Mouse (Mus musculus): Measurements from ENCODE around the gene Apmap. TPM values are rescaled to one million over a fixed set of nuclear protein-coding genes. Genes with fewer than 3 reads are reported as not detected.

The Apmap gene
- total RNA-seq (2023) = 10 to 100 TPM; 30.8 to 36.6 TPM

DNA sequence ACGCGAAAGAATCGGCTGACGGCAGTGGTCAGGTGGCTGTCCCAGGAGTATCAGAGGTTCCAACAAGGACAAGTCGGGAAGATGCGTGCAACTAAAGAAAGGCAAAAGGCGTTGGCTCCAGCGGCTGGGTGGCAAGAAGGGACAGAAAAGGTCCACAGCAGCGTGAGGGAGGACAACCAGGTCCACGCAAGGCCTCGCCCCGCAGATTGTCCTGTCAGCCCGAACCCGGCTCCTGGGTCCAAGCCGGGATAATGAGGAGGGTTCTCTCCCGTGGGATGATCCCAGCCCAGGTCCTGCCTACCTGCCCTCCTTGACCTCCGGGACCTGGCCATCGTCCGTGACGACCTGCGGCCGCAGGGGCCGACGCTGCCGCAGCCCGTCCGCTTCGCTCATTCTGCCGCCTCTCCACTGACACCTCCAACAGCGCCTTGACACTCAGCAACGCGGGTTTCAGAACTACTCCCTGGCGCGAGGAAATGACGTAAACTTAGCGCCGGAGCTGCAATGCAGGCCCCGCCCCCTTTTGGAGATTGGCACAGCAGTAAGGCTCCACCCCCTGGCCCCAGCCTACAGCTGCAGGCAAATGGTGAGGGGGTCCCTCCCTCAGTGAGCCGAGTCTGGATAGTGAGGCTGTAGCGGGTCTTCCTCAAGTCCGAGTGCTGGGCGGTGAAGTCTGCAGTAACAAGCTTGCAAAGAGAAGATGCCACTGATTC is at the start of gene Apmap:
Gene Apmap (minus strand): TSS at position 481 of the 713 bp plus-strand sequence.

DNA sequence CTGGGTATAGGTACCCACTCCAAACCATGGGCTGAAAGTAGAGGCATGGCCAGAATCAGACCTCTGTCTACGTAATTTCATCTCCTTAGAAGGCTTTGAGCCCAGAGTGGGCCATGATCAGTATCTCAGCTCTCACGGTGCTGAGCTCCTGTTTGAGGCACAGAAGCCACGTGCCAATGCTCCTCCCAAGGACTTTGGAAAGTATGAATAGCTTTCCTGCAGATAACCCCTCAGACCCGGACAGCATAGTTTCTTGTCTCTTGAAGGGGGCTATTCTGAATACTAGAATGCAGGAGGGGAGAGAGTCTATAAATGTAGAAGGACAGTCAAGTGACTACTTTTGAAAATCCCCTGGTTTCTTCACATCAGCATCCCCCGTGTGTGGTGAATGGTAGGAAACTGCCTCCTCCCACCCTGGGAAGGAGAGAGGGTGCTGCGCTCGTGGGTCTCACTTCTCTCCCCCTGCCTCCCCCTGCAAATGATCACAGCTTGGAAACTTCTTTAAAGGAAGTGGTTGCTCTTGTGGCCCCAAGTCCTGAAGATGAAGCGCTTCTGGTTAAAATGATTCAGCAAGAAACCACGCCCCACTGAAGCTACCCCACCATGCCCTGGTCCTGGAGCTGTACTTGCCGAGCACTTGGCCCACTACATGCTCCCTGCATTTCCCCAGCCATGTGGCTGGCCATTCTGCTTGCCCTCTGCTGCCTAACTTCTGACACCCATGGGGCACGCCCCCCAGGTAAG is 38.3 kb downstream of the Apmap start, which contains the start of gene Cst7:
Gene Cst7 (plus strand): TSS at position 569 of the 744 bp plus-strand sequence.

Other genes with a start within 250 kb of the Apmap start
- gene 3300002I08Rik, start 245.8 kb downstream of the Apmap start, total RNA-seq (2023) = 1 to 10 TPM in 1 of 2 experiments, under 1 TPM in 1; 0.56 to 2.2 TPM
- gene Zfp442, start 157.1 kb downstream of the Apmap start, total RNA-seq (2023) = under 1 TPM; 0.36 to 0.73 TPM
- gene Zfp345, start 123.5 kb downstream of the Apmap start, total RNA-seq (2023) = under 1 TPM; 0.13 to 0.18 TPM
- 10 to 100 TPM; 14.7 to 20.4 TPM for gene Cst7, start 38.2 kb downstream of the Apmap start, total RNA-seq (2023)
- gene Acss1, start 59.9 kb upstream of the Apmap start, total RNA-seq (2023) = 10 to 100 TPM in 1 of 2 experiments, 1 to 10 TPM in 1; 5.5 to 10.1 TPM
- not detected for gene Vsx1, start 80.8 kb upstream of the Apmap start, total RNA-seq (2023)
- gene Entpd6, start 140.5 kb upstream of the Apmap start, total RNA-seq (2023) = 1 to 10 TPM; 6.0 to 6.2 TPM
- gene Pygb, start 178.2 kb upstream of the Apmap start, total RNA-seq (2023) = 10 to 100 TPM; 12.9 to 21.7 TPM

All from neutrophil, adult 59 days (primary cell).